Mouse (Mus musculus) thymus, postnatal 36 days (tissue): ENCODE data around the gene Rbms3.

Experiments
- DNase-seq, 2 experiments: peaks; one replicate each; pipeline ENCODE4 v3.0.0; 2022; ENCODE audit warnings: mixed read lengths in 2 of 2

The Rbms3 gene

DNA sequence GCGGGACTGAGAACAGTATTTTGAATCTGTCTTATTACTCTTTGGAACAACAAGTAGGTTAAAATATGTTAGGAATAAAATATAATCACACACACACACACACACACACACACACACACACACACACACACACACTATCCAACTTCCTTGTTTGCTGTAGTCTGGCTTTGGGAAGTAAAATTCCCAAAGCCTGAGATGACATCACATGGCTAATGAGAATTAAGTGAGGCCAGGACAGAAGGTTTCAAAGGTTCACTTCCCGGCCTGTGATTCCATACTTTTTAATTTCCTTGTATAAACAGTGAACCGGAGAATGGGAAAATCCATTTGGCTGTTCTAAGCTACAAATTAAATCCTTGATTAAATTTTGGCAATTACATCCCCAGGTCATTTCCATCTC, 752.9 kb downstream of the Rbms3 start:
- DNase-seq, result no peak

DNA sequence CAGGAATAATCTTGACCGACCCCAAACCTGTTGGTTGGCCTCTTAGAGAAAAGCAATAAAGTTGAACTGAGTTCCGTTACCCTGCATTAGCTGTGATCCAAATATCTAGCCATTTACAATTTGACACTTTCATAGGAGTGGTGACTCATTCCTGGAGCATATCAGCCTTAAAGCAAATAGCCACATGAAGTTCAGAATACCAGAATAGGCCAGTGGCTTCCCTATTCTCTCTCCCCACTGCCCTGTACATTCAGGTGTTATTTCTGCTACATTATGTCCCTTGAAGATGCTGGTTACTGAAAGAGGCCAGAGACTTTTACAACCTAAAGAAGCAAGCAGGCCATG, 755.8 kb downstream of the Rbms3 start:
- DNase-seq, result no peak

DNA sequence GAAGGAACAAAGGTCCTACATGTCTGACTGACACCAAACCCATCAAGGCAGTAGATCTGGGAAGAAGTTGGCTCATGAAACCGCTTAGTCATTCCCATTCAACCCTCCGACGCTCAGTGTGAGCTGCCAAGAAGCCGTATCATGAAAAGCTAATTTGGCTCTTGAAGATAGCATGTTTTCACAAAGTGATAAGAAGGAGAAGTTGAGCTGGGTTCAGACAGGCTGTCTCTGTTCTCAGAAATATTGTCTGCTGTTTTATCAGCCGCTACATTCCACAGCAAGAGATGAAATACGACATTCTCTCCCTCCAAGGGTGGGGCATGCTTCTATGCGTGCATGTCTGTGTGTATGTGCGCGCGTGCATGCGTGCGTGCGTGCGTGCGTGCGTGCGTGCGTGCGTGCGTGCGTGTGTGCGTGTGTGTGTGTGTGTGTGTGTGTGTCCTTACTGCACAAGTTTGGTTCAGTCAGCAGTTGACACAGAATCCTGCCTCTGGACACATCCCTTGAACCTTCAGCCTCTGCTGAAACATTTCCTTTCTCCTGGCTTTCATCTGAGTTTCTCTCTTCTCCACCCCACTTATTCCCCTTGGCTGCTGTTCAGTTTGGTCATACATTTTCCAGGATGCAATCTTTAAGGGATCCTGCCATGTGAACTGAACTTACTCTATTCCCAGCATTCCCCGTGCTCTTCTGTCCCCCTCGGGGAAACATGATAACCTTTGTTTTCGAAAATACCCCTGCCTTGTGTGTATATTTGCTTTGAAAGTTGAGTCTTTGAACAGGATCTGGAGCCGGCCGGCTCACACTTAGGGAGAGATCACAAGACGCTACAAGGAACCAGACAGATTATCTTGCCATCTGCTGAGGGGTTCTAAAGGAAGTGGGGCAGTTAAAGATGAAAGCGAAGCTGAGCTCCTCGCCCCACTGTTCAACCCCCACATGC, 756.4 kb downstream of the Rbms3 start:
- DNase-seq, result no peak

DNA sequence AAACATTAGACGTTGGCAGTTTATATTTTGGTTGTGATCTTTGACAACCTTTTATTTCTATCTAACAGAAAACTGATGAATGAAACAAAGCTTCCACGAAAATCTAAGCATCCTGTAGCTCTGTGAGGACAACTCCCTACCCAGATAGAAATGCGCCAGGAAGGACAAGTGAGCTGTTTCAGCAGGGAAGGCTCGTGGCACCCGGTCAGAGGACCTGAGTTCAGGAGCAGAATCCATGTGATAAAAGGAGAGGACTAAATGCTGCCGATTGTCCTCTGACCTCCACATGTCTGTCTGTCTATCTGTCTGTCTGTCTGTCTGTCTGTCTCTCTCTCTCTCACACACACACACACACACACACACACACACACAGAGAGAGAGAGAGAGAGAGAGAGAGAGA, 757.4 kb downstream of the Rbms3 start:
- DNase-seq, result no peak

DNA sequence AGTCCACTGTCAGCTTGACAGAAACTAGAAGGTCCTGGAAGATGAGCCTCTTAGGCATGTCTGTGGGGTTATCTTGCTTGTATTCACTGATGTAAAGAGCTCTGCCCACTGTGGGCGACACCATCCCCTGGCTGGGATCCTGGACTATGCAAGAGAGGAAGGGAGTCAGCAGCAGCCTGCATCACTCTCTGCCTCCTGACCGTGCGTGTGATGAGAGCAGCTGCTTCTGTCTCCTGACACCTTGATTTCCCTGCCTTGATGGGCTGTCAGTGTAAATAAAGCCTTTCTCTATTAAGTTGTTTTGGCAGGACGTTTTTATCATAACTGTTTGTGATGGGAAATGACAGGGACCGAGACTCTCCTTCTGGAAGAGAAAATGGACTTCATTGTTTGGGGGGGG, 758.1 kb downstream of the Rbms3 start:
- no peak for DNase-seq

DNA sequence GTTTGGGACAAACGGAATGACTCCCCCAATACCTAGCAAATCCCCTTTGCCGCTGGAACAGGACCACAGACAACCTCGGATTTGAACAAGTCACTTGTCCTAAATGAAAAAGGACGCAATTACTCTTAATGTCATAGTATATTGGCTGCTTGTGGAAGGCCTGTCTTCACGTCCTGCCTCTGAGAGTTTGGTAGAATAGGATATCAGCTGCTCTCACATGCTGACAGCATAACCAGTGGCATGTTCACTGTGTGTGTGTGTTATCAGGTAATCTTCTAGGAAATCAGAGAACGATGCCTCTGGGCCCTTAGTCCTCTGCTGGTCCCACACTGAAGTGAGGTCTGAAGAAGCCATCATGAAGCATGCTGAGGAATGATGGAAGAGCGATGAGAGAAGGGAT, 763.7 kb downstream of the Rbms3 start:
- DNase-seq, result no peak

DNA sequence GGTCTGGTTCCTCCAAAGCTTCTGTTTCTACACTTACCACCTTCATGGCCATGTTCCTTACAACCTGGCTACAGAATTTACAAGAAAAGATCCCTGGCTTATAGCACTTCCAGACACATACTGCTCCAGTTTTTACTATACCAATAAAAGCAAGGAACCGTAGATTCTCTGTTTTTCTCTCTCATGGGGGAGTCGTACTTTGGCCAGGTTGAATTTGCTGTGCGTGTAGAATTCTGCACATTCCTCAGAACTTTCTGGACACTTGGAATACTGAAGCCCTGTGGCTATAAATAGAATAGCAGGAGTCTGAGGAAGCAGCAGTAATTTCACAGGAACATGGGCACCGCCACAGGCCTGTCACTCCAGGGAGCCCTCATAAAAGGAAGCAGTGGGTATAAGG, 766.1 kb downstream of the Rbms3 start:
- no peak for DNase-seq

DNA sequence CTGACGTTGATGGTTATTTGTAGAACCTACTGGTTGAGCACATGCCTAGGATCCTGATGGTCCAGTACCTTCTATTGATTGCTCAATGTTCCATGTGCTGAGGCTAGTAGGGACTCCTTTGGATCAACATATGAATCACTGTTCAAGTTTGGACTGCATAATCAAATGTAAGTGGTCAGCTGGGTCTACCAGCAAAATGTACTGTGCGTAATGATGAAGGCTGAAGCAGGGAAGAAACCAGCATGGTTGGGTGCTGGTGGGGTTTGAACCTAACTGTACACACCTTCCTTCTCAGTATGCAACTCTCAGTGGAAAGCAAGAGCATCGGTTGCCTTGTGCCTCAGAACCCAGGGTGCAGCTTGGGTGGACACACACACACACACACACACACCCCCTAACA, 767.4 kb downstream of the Rbms3 start:
- no peak for DNase-seq

DNA sequence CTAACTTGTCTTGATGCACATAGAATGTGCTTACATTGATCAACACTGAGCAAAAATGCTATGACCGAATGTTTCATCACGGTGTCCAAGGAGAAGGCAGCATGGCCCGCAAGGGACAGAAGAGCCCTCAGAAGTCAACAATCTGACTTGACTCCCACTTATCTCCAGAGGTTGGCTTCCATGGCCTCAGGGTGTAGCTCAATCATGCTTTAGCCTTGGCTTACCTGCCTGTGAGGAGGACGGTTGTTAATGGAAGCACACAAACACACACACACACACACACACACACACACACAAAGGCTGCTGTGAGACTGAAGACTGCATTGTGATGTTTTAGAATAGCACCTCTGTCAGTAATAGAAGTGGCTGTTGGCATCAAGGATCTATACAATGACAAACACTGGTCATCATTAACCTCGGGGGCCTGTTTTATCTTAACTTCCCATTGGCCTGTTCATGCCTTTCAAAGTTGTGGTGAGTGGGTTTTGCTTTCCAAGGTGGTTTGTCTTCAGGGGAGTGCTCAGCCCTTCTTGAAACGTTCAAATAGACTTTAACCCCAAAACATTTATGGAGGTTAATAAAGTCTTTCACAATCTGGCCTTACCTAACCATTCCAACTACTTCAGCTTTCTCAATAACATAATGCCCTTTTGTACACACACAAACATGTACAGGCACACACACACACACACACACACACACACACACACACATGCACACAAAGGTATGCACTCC, 771.7 kb downstream of the Rbms3 start:
- no peak for DNase-seq

DNA sequence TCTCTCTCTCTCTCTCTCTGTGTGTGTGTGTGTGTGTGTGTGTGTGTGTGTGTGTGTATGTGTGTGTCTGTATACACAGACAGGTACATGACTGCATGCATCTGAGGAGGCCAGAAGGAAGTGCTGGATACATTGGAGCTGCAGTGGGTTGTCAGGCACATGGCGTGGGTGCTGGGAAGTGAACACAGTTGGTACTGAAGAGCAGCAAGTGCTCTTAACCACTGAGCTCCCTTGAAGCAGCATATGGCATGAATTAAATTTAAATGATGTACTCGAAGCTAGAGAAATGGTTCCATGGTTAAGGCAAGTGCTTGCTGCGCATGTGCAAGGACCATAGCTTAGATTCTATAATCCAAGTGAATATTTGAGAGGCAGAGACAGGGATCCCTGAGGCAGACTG, 772.6 kb downstream of the Rbms3 start:
- DNase-seq, result no peak

DNA sequence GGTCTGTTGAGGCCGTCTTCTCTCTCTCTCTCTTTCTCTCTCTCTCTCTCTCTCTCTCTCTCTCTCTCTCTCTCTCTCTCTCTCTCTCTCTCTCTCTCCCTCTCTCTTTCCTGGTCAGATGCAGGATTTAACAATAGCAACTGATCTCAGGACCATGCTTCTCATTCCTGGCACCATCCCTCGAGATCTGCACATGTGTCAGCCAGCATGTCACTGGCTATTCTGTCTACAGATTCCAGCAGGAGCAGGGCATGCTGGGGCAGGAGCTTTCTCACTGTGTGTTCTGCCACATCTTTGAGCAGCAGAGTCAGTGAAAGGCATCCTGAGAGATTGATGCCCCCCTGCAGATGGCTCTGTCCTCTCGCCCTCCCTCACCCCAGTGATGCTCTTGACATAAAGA, 774.0 kb downstream of the Rbms3 start:
- DNase-seq, result no peak

DNA sequence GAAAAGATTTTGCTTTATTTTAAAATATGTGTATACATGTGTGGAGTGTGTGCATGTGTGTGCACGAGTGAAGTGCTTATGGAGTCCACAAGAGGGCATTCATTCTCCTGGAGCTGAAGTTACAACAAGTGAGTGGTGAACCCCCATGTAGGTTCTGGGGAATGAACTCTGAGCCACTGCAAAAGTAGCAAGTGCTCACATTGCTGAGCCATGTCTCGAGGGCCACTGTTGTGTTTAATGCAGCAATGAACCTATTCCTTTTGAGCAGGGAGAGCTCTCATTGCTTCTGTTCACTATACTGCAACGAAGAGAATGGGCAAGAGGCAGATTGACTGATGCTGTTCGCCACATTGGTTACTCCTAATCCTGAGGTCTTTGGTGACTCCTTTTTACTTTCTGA, 780.8 kb downstream of the Rbms3 start:
- DNase-seq, result no peak

DNA sequence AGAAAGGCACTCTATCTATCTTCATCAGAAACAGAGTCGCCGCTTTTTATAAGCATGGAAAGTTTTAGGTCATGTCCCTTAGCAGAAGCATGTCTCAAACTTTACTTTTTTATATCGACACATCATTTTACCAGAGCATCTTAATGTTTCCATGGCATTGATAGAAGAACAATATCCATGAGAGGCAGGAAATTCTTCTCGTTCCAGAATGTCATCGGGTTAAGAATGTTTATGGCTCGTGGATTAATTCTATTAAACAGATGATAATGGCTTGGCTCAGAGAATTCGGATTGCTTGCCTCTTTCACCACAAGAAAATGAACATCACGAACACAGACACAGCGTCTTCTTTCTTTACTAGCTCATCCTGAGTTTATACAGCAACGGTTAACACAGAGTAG, 781.5 kb downstream of the Rbms3 start:
- no peak for DNase-seq

DNA sequence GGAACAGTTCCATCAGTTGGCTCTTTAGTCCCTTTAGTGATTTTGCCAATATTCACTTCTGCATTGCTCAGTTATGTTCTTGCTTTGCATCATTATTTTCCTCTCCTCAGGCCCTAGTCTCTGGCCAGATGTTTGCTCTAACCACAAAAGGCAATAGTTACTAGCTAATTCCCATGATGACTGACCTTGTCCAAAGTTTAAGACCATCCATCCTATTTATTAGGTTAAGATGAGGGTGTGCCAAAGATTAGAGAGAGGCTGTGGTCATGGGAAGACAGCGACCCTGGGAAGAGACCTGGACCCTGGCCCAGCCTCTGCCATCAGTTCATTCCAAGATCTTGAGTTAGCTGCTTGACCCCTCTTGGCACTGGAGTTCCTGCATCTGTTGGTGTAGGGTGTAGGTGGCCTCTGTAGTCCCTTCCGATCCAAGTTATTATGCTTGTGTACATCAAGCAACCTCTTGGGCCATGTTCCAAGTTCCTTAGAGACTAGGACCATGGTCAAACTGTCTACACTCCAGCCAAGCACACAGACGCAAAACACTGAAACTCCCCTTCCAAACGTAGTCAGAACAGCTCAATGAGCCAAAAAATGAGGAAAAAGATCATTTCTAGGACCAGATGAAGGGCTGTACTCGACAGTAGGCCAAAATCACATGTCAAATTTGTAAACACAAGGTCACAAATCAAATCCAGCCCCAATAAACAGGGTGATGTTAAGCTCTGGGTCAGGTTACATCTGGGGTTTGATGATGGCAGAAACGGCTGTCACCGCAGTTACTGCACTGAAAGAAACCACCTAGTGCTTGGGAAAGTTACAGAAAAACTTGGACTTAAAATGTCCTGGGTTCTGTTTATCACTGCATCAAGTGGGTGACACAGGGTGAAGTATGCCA, 782.2 kb downstream of the Rbms3 start:
- no peak for DNase-seq

DNA sequence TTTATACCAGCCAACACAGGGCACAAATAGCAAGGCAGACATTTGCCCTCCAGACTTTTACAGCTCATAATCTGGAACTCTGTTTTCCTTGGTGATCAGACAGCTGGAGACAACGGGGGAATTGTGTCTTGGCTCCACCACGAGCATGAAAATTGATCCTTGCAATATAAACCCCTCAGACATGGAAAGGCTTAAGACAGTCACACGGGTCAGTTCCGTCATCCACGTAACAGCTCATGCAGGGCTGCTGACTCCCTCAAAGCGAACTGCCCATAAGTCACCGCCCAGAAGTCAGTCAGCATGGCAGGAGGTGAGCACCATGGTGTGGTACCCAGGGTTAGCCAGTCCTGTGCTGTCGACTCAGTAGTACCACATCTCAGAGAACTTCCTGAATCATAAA, 794.8 kb downstream of the Rbms3 start:
- no peak for DNase-seq

DNA sequence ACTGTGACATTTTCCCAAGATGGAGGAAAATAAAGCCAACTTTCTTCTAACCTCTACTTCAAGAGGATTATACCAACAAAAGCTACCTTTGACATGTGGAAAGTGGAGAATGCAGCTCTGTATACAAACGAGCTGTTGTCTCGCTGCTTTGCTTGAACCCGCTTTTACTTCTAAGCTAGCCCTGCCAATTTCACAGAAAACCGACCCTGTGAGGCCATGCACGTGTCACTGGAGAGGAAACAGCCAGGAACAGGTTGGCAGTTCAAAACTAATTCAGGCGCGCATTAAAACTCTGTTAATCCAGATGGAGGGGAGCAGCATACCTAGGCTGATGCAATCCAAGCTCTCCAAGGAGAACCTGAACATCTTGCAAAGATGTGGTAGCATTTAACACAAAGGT, 796.0 kb downstream of the Rbms3 start:
- no peak for DNase-seq

DNA sequence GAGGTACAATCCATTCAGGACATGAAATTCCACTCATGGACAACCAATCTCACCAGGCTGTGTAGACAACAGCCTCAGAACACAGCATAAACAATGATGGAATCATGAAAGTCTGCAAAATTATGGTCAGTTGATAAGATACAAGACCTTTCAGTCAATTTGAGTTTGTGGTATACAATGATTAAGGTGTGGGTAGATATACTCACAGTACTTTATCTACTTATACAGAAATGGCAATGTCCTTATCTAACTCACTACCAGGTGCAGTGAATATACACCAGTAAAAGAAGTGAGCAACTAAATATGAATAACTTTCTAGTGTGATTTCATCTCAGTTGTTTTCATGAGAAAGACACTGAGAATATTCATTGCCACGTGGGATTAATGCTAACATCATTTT, 796.9 kb downstream of the Rbms3 start:
- no peak for DNase-seq

DNA sequence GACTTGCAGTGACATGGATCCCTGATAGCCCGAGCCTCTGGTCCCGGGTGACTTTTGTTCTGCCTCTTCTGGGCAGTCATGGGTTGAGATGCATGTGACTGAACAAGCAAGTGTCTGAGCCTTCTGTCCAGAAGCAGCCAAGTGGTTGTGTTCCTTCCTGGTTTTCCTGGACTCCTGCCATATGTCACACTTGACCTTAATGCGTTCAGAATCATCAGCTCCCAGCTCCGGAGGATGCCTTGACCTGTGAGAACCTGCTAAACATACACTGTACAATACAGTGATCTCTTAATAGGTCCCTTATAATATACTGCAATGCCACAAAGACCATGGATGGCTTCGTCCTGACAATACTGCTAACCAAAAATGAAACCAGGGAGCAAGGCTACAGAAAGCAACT, 798.3 kb downstream of the Rbms3 start:
- DNase-seq, result no peak

DNA sequence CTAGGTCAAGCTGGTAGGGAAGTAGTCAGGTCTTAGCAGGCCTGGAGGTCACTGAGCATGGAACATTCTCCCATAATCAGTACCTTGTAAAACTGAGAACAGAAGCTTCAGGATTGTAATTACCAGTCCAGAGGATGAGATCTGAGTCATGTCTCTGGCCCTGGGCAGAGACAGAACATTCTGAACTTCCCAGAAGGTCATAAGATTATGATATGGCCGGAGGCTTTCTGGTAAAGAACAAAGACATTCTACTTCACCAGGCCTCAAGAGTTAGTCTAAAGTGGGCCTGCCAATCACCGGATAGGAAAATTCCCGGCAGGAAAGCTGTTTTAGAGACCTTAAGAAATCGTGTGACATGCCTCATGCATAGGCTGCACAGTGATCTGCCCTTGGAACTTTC, 799.8 kb downstream of the Rbms3 start:
- DNase-seq, result no peak

DNA sequence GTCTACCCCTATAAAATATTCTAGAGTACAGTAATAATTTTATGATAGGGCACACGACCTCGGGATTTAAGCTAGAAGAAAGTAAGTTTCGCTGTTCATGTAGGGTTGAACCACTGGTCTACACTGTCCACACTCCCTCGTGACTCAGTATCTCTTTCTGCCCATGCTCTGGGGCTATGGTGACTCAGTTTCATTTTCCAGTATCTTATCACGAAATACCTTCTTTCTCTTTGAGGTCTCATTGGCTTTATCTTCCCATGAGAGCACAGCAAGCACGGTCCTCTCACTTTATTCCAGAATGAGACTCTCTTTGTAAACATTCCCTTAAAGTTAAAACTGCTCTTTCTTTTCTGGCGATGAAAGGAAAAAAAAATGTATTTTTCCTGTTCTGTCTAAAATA, 808.1 kb downstream of the Rbms3 start:
- DNase-seq, result no peak

DNA sequence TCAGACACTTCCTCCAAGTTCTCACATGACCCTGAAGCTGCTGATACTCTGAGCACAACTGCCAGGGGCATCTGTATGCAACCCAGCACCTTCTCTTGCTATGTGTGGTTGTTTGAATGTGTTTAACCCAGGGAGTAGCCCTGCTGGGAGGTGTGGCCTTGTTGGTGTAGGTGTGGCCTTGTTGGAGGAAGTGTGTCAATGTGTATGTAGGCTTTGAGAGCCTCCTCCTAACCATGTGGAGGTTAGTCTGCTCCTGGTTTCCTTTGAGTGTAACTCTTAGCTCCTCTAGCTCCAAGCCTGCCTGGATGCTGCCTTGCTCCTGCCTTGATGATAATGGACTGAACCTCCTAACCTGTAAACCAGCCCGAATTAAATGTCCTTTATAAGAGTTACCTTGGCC, 812.5 kb downstream of the Rbms3 start:
- DNase-seq, result no peak

DNA sequence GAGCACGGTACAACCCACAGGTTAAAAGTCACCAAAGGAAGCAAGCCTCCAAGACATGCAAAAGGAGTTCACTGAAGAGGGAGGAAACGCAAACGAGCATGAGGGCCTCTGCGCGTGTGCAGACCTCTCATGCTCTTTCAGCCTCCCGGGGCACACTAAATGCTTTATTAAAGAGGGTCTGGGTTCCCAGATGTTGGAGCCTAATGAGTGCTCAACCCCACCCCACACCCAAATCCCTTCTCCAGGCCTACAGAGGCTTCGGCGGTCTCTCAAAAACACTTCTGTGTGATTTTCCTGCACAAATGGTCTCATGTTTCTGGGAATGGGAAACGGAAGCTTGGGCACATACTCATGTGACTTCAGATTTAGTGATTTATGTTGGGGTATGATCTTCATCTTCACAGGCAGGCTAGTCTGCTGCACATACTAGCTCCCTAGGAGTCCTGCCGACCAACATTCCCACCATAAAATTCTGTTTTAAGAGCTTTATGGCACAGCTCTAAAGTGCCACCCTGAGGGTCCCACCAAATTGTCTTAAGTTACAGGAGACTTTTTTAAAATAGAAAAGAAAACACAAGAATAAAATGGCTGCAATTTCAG, 815.1 kb downstream of the Rbms3 start:
- DNase-seq, result no peak

DNA sequence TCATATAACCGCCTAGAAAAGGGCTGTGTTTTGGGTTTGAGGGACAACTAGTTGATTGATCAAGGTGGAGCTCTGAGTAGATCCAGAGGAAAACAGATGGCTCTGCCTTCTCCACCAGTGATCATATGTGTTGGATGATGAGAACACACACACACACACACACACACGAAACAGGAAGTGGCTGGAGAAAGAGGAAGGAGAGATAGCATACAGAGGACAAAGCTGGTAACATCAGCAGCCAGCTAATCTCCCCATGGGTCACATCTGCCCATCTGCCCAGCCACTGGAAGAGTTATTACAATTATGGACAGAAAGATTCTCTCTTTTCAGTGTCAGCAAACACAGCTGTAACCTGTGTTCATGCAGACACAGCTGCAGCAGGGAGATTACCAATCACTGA, 816.3 kb downstream of the Rbms3 start:
- DNase-seq, result no peak
